Mouse (Mus musculus) left cerebral cortex, adult 18-20 months (tissue): ENCODE results near the gene Smpd1. TPM values are rescaled to one million over a fixed set of nuclear protein-coding genes. Genes with fewer than 3 reads are reported as not detected.

ENCODE experiments used
- total RNA-seq, 2 experiments: library from RNA; stranded (reverse); gene quantifications; 2 replicates each; pipeline ENCODE4 v1.2.3; 2021

Gene Smpd1
- total RNA-seq, 2 experiments from 2014 or later = 99.9 to 111 TPM

Other genes starting within 250 kb of the Smpd1 start
- gene Olfr689, start 243.2 kb upstream of the Smpd1 start, total RNA-seq = not detected
- gene Olfr690, start 220.3 kb upstream of the Smpd1 start, total RNA-seq = 1 to 10 TPM in 1 of 2 experiments, under 1 TPM in 1; 0.98 to 1.3 TPM
- gene Olfr691, start 212.1 kb upstream of the Smpd1 start, total RNA-seq = under 1 TPM; 0.56 to 0.98 TPM
- gene Olfr692, start 186.1 kb upstream of the Smpd1 start, total RNA-seq = not detected
- not detected for gene Gm5901, start 179.3 kb upstream of the Smpd1 start, total RNA-seq
- 10 to 100 TPM; 70.5 to 72.2 TPM for gene Fam160a2, start 154.3 kb upstream of the Smpd1 start, total RNA-seq
- gene Cnga4, start 149.8 kb upstream of the Smpd1 start, total RNA-seq = 1 to 10 TPM; 1.1 to 1.2 TPM
- 10 to 100 TPM; 68.3 to 74.4 TPM for gene Cckbr, start 128.6 kb upstream of the Smpd1 start, total RNA-seq
- gene Cavin3, start 72.1 kb upstream of the Smpd1 start, total RNA-seq = 10 to 100 TPM; 17.9 to 19.8 TPM
- gene Apbb1, start 27.3 kb downstream of the Smpd1 start, total RNA-seq = 100 to 1,000 TPM; 469 to 485 TPM
- under 1 TPM; 0.40 to 0.82 TPM for gene Hpx, start 45.8 kb downstream of the Smpd1 start, total RNA-seq
- gene Trim3, start 79.2 kb downstream of the Smpd1 start, total RNA-seq = 100 to 1,000 TPM; 150 to 157 TPM
- gene Timm10b, start 85.7 kb downstream of the Smpd1 start, total RNA-seq = 10 to 100 TPM; 67.4 to 67.5 TPM
- 10 to 100 TPM; 93.3 to 94.4 TPM for gene Arfip2, start 86.1 kb downstream of the Smpd1 start, total RNA-seq
- 10 to 100 TPM in 1 of 2 experiments, 1 to 10 TPM in 1; 8.6 to 11.5 TPM for gene Gm45799, start 86.2 kb downstream of the Smpd1 start, total RNA-seq
- gene Dnhd1, start 96.5 kb downstream of the Smpd1 start, total RNA-seq = 1 to 10 TPM; 5.2 to 6.1 TPM
- gene Ilk, start 182.2 kb downstream of the Smpd1 start, total RNA-seq = 10 to 100 TPM; 68.9 to 74.6 TPM
- 10 to 100 TPM in 1 of 2 experiments, 1 to 10 TPM in 1; 9.3 to 12.9 TPM for gene Rrp8, start 183.0 kb downstream of the Smpd1 start, total RNA-seq
- 100 to 1,000 TPM; 107 to 110 TPM for gene Taf10, start 190.0 kb downstream of the Smpd1 start, total RNA-seq
- 10 to 100 TPM; 57.5 to 62.7 TPM for gene Tpp1, start 197.9 kb downstream of the Smpd1 start, total RNA-seq
- gene Dchs1, start 233.3 kb downstream of the Smpd1 start, total RNA-seq = 1 to 10 TPM; 6.7 to 7.8 TPM